Mouse (Mus musculus): ENCODE results near the gene Pde8a. TPM values are rescaled to one million over a fixed set of nuclear protein-coding genes. Genes with fewer than 3 reads are reported as not detected.

Gene Pde8a
- polyA plus RNA-seq, 1 experiment from 2014 or later = 1.2 TPM

GRCm38 (mm10) chr7:81356360-81356759 is 143.0 kb downstream of the Pde8a start:
- ATAC-seq (ENCODE audit: low read depth) = no peak
- Histone ChIP-seq H3K36me3 (ENCODE audit: control insufficient read depth, insufficient read depth) (no peaks in the 10 kb centered on the region), H3K9me3 (replicated peaks; ENCODE audit: control insufficient read depth, low read length) (no peaks in the 10 kb centered on the region), H3K9ac (ENCODE audit: low read depth, low read length) (no peak overlapping the region), H3K4me2 (ENCODE audit: low read depth, low read length) (no peak overlapping the region), H3K27ac (ENCODE audit: low read length) (no peak overlapping the region), H3K4me3 (ENCODE audit: low read depth, low read length) (no peak overlapping the region), H3K4me1 (ENCODE audit: control insufficient read depth, low read depth, low read length) (no peaks in the 10 kb centered on the region), H3K27me3 (ENCODE audit: control insufficient read depth, insufficient read depth, low read depth, low read length) (no peaks in the 10 kb centered on the region)
- WGBS (ENCODE audit: insufficient replicate concordance) = 69% methylated on average over 1 of the region's 1 CpGs

DNA sequence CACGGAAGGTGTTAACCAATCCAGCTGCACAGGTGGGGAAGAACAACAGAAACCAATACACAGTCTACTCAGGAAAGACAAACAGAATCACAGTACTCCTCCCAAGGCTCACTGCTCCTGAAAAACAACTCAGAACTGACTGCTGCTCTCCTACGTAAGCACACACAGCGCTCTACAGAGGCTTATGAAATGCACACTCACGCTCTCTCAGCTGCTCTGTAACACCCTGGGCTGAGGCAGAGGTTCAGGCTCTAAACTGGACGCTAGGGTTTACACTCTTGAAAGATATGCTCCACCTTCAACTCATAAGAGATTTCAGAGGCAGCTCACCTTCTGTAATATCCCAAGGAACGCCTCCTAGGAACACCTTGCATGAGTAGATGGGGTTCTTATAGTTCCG is 143.6 kb downstream of the Pde8a start:
- Histone ChIP-seq H3K36me3 (ENCODE audit: control insufficient read depth, insufficient read depth) (no peaks in the 10 kb centered on the region), H3K4me2 (ENCODE audit: low read depth, low read length) (no peak overlapping the region), H3K9ac (ENCODE audit: low read depth, low read length) (no peak overlapping the region), H3K4me1 (ENCODE audit: control insufficient read depth, low read depth, low read length) (no peaks in the 10 kb centered on the region), H3K4me3 (ENCODE audit: low read depth, low read length) (no peak overlapping the region), H3K27me3 (ENCODE audit: control insufficient read depth, insufficient read depth, low read depth, low read length) (no peaks in the 10 kb centered on the region), H3K9me3 (replicated peaks; ENCODE audit: control insufficient read depth, low read length) (no peaks in the 10 kb centered on the region), H3K27ac (ENCODE audit: low read length) (no peak overlapping the region)
- no peak for ATAC-seq (ENCODE audit: low read depth)
- 61% methylated on average over 7 of the region's 7 CpGs for WGBS (ENCODE audit: insufficient replicate concordance)

DNA sequence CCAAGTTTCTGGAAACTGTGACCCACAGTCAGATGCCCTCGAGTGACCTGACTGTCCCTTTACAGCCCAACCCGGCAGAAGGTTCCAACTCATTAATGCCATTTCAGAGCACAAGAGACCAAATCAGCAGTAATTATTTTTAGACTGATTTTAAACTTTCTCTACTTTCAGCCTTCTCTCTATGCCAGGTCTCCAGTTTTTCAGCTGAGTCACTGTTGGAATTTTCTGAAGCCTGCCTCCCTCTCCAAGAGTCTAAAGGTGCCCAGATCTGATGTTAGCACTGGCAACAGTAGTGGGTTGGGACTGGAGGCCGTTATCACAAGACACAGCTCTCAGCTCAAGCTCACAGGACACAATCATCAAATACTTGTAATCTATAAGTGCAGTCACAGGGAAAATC is 154.6 kb downstream of the Pde8a start:
- peaks cover 2% of the 10 kb centered on the region; the same call in 1 of the 2 replicates for H3K27me3 ChIP-seq (ENCODE audit: control insufficient read depth, insufficient read depth, low read depth, low read length)
- H3K4me3 ChIP-seq (ENCODE audit: low read depth, low read length) = no peak overlapping the region
- no peak overlapping the region for H3K27ac ChIP-seq (ENCODE audit: low read length)
- no peaks in the 10 kb centered on the region for H3K36me3 ChIP-seq (ENCODE audit: control insufficient read depth, insufficient read depth)
- H3K4me1 ChIP-seq (ENCODE audit: control insufficient read depth, low read depth, low read length) = no peaks in the 10 kb centered on the region
- ATAC-seq (ENCODE audit: low read depth) = no peak
- WGBS (ENCODE audit: insufficient replicate concordance) = 46% methylated on average over 3 of the region's 3 CpGs
- H3K9ac ChIP-seq (ENCODE audit: low read depth, low read length) = no peak overlapping the region
- H3K9me3 ChIP-seq (replicated peaks; ENCODE audit: control insufficient read depth, low read length) = no peaks in the 10 kb centered on the region
- H3K4me2 ChIP-seq (ENCODE audit: low read depth, low read length) = no peak overlapping the region

DNA sequence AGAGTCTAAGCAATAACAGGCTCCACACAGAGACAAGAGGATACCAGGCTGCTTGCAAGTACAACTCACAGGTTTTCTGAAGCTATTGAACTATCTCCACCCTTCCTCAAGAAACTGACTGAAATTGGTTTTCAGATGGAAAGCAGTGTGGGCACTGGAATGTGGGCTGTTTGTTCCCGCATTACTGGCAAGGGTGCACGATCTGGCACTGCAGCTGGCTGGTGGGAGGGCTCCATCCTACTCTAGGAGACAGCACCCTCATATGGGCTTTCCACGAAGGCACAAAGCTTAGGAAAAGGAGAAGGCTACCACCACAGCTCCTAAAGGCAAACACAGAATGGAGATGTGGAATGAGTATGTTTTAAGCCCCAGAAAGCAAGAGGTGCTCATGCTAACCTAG is 156.3 kb downstream of the Pde8a start:
- WGBS (ENCODE audit: insufficient replicate concordance) = 46% methylated on average over 3 of the region's 3 CpGs
- H3K4me3 ChIP-seq (ENCODE audit: low read depth, low read length) = no peak overlapping the region
- no peak for ATAC-seq (ENCODE audit: low read depth)

GRCm38 (mm10) chr7:81371811-81372210 is 158.4 kb downstream of the Pde8a start:
- no peaks in the 10 kb centered on the region for H3K4me1 ChIP-seq (ENCODE audit: control insufficient read depth, low read depth, low read length)
- WGBS (ENCODE audit: insufficient replicate concordance) = 28% methylated on average over 5 of the region's 5 CpGs
- H3K9ac ChIP-seq (ENCODE audit: low read depth, low read length) = no peak overlapping the region
- H3K27me3 ChIP-seq (ENCODE audit: control insufficient read depth, insufficient read depth, low read depth, low read length) = peaks cover 2% of the 10 kb centered on the region; the same call in 1 of the 2 replicates
- H3K36me3 ChIP-seq (ENCODE audit: control insufficient read depth, insufficient read depth) = no peaks in the 10 kb centered on the region
- H3K4me3 ChIP-seq (ENCODE audit: low read depth, low read length) = no peak overlapping the region
- no peak overlapping the region for H3K4me2 ChIP-seq (ENCODE audit: low read depth, low read length)
- no peak overlapping the region for H3K27ac ChIP-seq (ENCODE audit: low read length)
- H3K9me3 ChIP-seq (replicated peaks; ENCODE audit: control insufficient read depth, low read length) = no peaks in the 10 kb centered on the region
- no peak for ATAC-seq (ENCODE audit: low read depth)

More for the DNA sequence above, 156.3 kb downstream of the Pde8a start:
- H3K36me3 ChIP-seq (ENCODE audit: control insufficient read depth, insufficient read depth) = no peaks in the 10 kb centered on the region
- H3K4me1 ChIP-seq (ENCODE audit: control insufficient read depth, low read depth, low read length) = no peaks in the 10 kb centered on the region
- H3K27ac ChIP-seq (ENCODE audit: low read length) = no peak overlapping the region
- H3K4me2 ChIP-seq (ENCODE audit: low read depth, low read length) = no peak overlapping the region
- H3K9ac ChIP-seq (ENCODE audit: low read depth, low read length) = no peak overlapping the region
- peaks cover 2% of the 10 kb centered on the region; the same call in 1 of the 2 replicates for H3K27me3 ChIP-seq (ENCODE audit: control insufficient read depth, insufficient read depth, low read depth, low read length)
- H3K9me3 ChIP-seq (replicated peaks; ENCODE audit: control insufficient read depth, low read length) = no peaks in the 10 kb centered on the region

GRCm38 (mm10) chr7:81372337-81372920 is 159.0 kb downstream of the Pde8a start:
- H3K36me3 ChIP-seq (ENCODE audit: control insufficient read depth, insufficient read depth) = no peaks in the 10 kb centered on the region
- H3K4me1 ChIP-seq (ENCODE audit: control insufficient read depth, low read depth, low read length) = no peaks in the 10 kb centered on the region
- peaks cover 2% of the 10 kb centered on the region; the same call in 1 of the 2 replicates for H3K27me3 ChIP-seq (ENCODE audit: control insufficient read depth, insufficient read depth, low read depth, low read length)
- no peaks in the 10 kb centered on the region for H3K9me3 ChIP-seq (replicated peaks; ENCODE audit: control insufficient read depth, low read length)
- H3K9ac ChIP-seq (ENCODE audit: low read depth, low read length) = no peak overlapping the region
- H3K27ac ChIP-seq (ENCODE audit: low read length) = no peak overlapping the region
- ATAC-seq (ENCODE audit: low read depth) = no peak
- 10% methylated on average over 13 of the region's 13 CpGs for WGBS (ENCODE audit: insufficient replicate concordance)
- no peak overlapping the region for H3K4me3 ChIP-seq (ENCODE audit: low read depth, low read length)
- no peak overlapping the region for H3K4me2 ChIP-seq (ENCODE audit: low read depth, low read length)

GRCm38 (mm10) chr7:81379363-81379762 is 166.0 kb downstream of the Pde8a start:
- 39% methylated on average over 1 of the region's 1 CpGs for WGBS (ENCODE audit: insufficient replicate concordance)
- no peak for ATAC-seq (ENCODE audit: low read depth)
- no peak overlapping the region for H3K4me2 ChIP-seq (ENCODE audit: low read depth, low read length)
- H3K27ac ChIP-seq (ENCODE audit: low read length) = no peak overlapping the region
- no peaks in the 10 kb centered on the region for H3K4me1 ChIP-seq (ENCODE audit: control insufficient read depth, low read depth, low read length)
- no peak overlapping the region for H3K4me3 ChIP-seq (ENCODE audit: low read depth, low read length)
- H3K9me3 ChIP-seq (replicated peaks; ENCODE audit: control insufficient read depth, low read length) = no peaks in the 10 kb centered on the region
- H3K27me3 ChIP-seq (ENCODE audit: control insufficient read depth, insufficient read depth, low read depth, low read length) = no peaks in the 10 kb centered on the region
- H3K9ac ChIP-seq (ENCODE audit: low read depth, low read length) = no peak overlapping the region
- no peaks in the 10 kb centered on the region for H3K36me3 ChIP-seq (ENCODE audit: control insufficient read depth, insufficient read depth)

Other genes starting within 250 kb of the Pde8a start
- 7.1 and 8.1 TPM in 2 replicates for gene Zfp592, start 219.9 kb upstream of the Pde8a start, polyA plus RNA-seq (2015; fragmentation: Nextera tagmentation; extraction: Ambion mirVana)
- 0.09 and 0.20 TPM in 2 replicates for gene Alpk3, start 156.0 kb upstream of the Pde8a start, polyA plus RNA-seq (2015; fragmentation: Nextera tagmentation; extraction: Ambion mirVana)
- 0.90 and 0.96 TPM in 2 replicates for gene Slc28a1, start 98.8 kb upstream of the Pde8a start, polyA plus RNA-seq (2015; fragmentation: Nextera tagmentation; extraction: Ambion mirVana)
- 564 and 643 TPM in 2 replicates for gene Rps17, start 131.7 kb downstream of the Pde8a start, polyA plus RNA-seq (2015; fragmentation: Nextera tagmentation; extraction: Ambion mirVana)
- gene Cpeb1, start 241.9 kb downstream of the Pde8a start, polyA plus RNA-seq (2015; fragmentation: Nextera tagmentation; extraction: Ambion mirVana) = not detected in 2 replicates